Mouse (Mus musculus) bone marrow macrophage, adult 2 months (primary cell): ENCODE data around the gene Cacng2.

ENCODE experiments used
- CTCF ChIP-seq: IDR thresholded peaks from 2 replicates; pipeline ENCODE4 v1.5.1; 2012; ENCODE audit warnings: low read depth, mild to moderate bottlenecking, low read length, moderate library complexity
- POLR2A ChIP-seq: IDR thresholded peaks from 2 replicates; pipeline ENCODE4 v1.6.1; 2012; ENCODE audit warnings: mild to moderate bottlenecking, low read depth, low read length, borderline replicate concordance

DNA sequence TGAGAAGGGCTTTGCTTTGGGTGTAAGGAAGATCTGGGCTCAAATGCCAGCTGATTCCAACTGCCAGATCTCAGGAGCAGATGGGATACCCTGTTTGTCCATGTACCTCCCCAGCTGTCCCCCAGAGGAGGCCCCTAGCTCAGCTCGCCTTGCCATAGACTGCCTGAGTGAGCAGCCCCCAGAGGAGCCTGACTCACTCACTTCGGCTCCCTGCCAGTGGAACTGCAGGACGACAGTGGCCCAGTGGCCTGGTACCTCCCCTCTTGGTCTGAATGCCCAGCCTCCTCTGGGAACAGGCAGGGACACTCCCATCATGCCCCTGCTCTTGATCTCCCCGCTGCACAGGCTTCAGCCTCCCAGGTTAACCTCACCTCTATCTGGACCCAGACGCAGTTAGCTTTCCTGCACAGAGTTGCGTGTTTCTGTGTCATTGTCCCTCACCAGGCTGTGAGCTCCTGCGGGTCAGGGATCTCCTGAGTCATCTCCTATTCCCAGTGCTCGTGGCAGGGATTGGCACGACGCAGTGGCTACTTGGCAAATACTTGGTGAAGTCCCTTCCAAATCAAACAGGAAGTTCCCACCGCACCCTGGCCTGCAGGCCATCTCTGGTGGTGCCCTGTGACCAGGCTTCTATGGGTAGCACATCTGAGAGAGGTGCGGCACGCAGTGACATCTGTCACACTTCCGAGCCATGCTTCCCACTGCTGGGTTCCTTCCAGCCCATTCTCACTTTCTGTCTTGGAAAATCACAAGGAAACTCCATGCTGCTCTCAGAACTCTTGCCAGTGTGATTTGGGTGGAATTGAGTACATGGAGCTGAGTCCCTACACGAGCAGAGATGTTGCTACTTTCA, 40.8 kb downstream of the Cacng2 start:
- no peak for TF ChIP-seq CTCF
- no peak for TF ChIP-seq POLR2A
